Mouse (Mus musculus) thymus, adult 2 months (tissue): ENCODE measurements around the gene Sgms1.

ENCODE experiments used
- CTCF ChIP-seq: fragments of 200-500 bp; IDR thresholded peaks from 2 replicates; pipeline ENCODE4 v1.5.1; 2012; ENCODE audit warnings: mild to moderate bottlenecking, control low read depth, low read length, moderate library complexity, borderline replicate concordance; ENCODE audit not compliant: control insufficient read depth, poor library complexity, insufficient read depth; ENCODE audit errors: extremely low read depth
- POLR2A ChIP-seq: fragments of 200-500 bp; IDR thresholded peaks from 2 replicates; pipeline ENCODE4 v1.6.1; 2012; ENCODE audit warnings: mild to moderate bottlenecking, low read length, control low read depth, moderate library complexity; ENCODE audit not compliant: control insufficient read depth, poor library complexity, insufficient read depth; ENCODE audit errors: extremely low read depth

GRCm38 (mm10) chr19:32394825-32395224 is 5.3 kb upstream of the Sgms1 start:
- no peak for TF ChIP-seq CTCF
- no peak for TF ChIP-seq POLR2A
